Mouse (Mus musculus): ENCODE measurements around the gene Slc6a13.

GRCm38 (mm10) chr6:121376159-121376558 lies 76.1 kb downstream of the Slc6a13 start:
- no peak for TF ChIP-seq CTCF (IDR thresholded peaks at IDR 0.05; ENCODE audit: low read depth, low read length)
- TF ChIP-seq POLR2A (IDR thresholded peaks at IDR 0.05; ENCODE audit: borderline replicate concordance, low read depth, low read length) = no peak

Measured in bone marrow macrophage, adult 2 months (primary cell).